Mouse (Mus musculus) adrenal gland, postnatal 10 days (tissue): ENCODE results near the gene Alk. TPM values are rescaled to one million over a fixed set of nuclear protein-coding genes. Genes with fewer than 3 reads are reported as not detected.

Experiments used
- DNase-seq: peaks from one replicate; pipeline ENCODE4 v3.0.0; 2021; ENCODE audit warnings: mixed read lengths
- total RNA-seq, 2 experiments: library from RNA; stranded (reverse); gene quantifications; 2 replicates each; pipeline ENCODE4 v1.2.3; 2021

Alk gene
- total RNA-seq, 2 experiments from 2014 or later: 0.18 to 0.82 TPM

DNA sequence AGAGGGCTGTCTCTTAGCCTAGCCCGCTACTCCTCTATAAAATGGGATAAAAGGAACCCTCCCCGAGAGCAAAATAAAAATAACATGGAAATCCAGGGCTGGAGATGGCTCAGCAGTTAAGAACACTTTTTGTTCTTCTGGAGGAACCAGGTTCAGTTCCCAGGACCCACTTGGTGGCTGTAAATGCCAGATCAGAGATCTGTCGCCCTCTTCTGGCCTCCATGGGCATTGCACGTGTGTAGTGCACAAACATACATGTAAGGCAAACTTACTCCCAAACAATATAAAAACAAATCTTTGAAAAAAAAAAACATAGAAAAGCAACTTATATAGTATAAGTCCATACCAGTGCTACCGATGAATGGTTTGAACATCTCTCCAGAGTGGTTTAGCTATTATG, 731.5 kb downstream of the Alk start:
- peak; percentile 56 for DNase-seq

- no peak for DNase-seq
These were observed 732.4 kb downstream of the Alk start for GRCm38 (mm10) chr17:71871981-71872380.

DNA sequence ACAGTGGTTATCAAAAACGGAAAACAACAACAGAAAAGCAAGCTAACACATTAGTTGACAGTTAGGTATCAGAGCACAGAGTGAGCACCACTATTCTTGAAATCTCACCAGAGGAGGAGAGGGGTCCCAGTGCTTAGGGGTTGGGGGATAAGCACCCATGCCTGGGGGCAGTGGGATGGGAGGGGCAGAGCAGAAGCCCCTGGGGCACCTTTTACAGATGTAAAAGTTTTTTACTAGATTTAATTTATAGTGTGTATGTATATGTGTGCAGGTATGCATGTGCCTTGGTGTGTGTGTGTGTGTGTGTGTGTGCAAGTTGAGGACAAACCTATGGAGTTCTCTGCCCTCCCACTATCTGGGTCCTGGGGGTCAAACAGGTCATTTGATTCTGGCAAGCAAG, 733.8 kb downstream of the Alk start:
- DNase-seq: no peak

- no peak for DNase-seq
These were observed 734.2 kb downstream of the Alk start for GRCm38 (mm10) chr17:71870232-71870621.

DNA sequence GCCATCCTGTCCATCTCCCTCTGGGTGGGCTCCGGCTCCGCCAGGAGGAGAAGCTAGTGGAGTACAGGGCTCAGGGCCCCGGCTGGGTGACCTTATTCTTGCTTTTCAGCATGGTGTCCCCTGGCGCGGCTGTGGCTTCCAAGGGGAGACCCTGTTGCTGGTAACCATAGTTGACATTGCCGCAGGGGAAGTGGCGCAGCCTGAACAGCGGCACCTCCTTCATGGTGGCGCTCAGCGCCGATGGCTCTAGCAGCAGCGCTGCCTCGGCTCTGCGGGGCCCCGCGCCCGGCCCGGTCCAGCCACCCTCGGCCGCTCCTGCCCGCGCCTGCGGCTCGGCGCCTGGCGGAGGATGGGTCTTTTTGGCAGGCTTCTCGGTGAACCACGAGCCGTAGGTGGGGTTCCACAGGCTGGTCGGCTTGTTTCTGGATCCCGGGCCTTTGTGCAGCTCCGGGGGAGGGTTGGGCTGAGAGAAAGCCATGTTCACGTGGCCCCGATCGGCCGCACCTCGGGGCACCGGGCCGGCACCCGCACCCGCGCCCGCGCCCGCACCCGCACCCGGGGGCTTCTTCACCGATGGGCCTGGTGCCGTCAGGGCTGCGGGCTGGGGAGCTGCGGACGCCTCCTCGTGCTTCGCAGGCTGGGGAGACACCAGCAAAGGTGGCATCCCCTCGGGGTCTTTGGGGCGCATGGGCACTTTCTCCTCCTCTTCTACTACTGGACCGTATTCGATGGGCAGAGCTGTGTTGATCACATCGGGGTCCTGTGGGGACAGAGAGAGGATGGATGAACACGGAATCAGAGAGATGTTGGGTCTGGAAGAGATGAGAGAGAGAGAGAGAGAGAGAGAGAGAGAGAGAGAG, 734.8 kb downstream of the Alk start:
- peak; percentile 54 for DNase-seq

GRCm38 (mm10) chr17:71868828-71869227, 735.6 kb downstream of the Alk start:
- DNase-seq: no peak

GRCm38 (mm10) chr17:71867892-71868291, 736.5 kb downstream of the Alk start:
- DNase-seq: no peak

DNA sequence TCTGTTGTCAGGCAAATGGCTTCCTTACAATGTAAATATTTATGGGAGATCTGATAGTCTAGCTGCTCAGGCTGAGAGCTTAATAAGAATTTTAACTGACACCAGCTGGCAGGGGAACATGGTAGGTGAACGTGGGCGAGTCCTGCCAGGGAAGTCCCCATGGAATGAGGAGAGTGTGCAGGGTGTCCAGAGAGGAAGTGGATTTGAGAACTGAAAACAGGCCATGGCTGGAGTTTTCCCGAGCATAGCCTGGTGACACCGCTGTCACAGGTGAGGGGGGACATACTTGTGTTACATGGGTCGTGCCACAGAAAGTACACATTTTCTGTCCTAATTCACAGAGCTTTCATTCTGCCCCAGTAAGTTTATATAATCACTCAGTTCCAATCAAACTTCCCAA, 739.0 kb downstream of the Alk start:
- DNase-seq: no peak

- DNase-seq: no peak
These were observed 740.4 kb downstream of the Alk start for GRCm38 (mm10) chr17:71864039-71864438.

DNA sequence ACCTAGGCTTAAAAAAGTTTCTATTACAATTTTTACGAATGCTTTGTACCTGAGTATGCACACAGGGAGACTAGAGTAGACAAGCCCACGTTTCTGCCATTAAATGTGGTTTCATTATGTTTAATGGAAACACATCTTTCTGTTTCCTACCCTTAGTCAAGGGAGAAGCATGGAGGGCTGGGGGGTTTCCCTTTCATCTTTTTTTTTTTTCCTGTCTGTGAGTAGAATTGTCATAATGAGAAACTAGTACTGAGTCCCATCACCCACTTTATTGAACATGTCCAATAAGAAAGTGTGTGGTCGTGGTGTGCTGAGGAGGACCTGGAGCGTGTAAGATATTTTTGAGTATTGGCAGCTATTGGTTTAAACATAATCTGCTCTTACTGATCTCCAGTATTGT, 741.5 kb downstream of the Alk start:
- no peak for DNase-seq

GRCm38 (mm10) chr17:71862184-71862583, 742.2 kb downstream of the Alk start:
- DNase-seq: no peak

GRCm38 (mm10) chr17:71831960-71832359, 772.5 kb downstream of the Alk start:
- no peak for DNase-seq

DNA sequence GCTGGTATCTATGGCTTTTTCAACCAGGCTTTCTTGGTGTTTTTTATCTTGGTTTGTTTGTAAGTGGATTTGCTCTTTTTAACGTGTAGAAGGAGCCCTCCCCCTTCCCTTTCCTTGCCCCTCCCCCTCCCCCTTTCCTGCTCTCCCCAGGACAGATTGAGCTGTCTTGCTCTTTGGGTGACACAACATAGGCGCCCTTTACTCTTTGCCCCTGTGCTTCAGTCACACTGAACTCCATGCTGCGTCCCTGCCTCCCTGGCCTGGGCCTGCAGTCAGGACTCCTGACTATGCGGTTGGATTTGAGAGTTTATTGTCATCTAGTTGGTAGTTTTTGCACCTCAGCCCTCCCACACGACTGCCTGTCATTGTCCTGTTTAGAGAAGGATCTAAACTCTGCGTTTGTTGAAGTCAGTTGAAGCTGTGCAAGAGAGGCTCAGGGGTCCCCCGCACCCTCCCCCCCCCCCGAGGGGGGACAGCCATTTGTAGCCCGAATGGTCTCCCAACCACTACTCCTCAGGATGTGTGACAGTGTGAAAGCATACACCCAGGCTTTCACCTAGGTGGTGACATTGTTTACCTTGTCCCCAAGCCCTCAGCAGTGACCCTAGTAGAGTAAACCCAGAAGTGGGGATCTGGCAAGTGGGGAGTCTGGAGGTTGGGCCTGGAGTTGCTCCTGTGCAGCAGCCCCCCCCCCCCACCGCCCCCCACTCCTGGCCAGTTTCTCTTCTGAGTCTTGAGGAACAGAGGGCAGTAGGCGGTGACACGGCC, 775.6 kb downstream of the Alk start:
- no peak for DNase-seq

DNA sequence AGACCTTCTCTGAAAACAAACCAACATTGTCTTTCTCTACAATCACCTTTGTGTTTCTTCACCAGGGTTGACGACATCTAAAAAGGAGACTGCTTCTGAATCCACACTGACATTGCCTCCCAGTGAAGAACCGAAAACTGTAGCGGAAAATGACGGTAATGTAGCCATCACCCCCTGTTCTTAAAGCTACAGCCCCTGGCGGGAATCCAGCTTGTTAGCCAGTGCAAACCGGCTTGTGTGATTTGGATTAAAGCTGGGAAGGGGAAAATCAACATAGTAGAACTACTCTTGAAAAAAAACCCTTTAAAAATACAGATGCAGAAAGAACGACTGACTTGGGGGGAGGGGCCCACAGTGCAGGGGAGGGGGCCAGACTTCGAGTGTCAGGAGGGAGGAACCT, 776.8 kb downstream of the Alk start:
- DNase-seq: no peak

DNA sequence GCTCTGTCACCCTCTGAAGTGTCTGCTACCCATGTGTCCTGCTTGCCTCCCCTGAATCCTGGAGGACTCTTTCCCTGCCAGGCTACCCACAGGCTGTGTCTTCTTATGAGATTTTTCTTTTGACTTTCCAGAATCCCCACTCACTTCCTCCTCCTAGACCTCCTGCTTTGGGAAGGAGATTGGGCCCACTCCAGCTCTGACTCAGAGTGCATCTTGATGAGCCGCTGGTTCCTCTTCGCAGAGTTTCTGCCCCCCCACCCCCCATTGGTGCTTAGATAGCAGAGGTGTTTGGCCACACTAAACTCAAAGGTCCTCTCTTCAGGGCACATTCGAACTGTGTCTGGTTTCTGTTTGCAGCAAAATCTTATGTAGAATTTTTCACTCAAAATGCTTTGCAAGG, 777.8 kb downstream of the Alk start:
- DNase-seq: no peak

GRCm38 (mm10) chr17:71823622-71824306, 780.7 kb downstream of the Alk start:
- DNase-seq: no peak

Other genes with a start within 250 kb of the Alk start
- gene Ypel5, start 231.8 kb upstream of the Alk start, total RNA-seq: 10 to 100 TPM; 51.4 to 62.7 TPM